Mouse (Mus musculus) MEL (cell line): Measurements from ENCODE around the gene Prmt2.

Experiments used
- CHD1 ChIP-seq: IDR thresholded peaks from 2 replicates; pipeline ENCODE4 v1.6.1; 2012; ENCODE audit warnings: low read depth, mild to moderate bottlenecking, inconsistent platforms, low read length, improper control_type of control experiment
- CTCF ChIP-seq, 3 experiments: IDR thresholded peaks in 2 of 3; conservative IDR thresholded peaks in 1 of 3; 2 replicates each; pipeline ENCODE4 v1.5.1; 2011 to 2012; ENCODE audit warnings: low read length in 3 of 3, low read depth in 2 of 3, mild to moderate bottlenecking in 2 of 3, improper control_type of control experiment in 1 of 3, inconsistent platforms in 1 of 3, mixed read lengths in 1 of 3, moderate library complexity in 1 of 3; ENCODE audit not compliant: control insufficient read depth in 1 of 3, insufficient read depth in 1 of 3, poor library complexity in 1 of 3, severe bottlenecking in 1 of 3
- EP300 ChIP-seq, 2 experiments: IDR thresholded peaks; 2 replicates each; pipeline ENCODE4 v1.6.1; 2011; ENCODE audit warnings: improper control_type of control experiment in 2 of 2, low read length in 2 of 2, low read depth in 1 of 2, mild to moderate bottlenecking in 1 of 2
- GABPA ChIP-seq: IDR thresholded peaks from 2 replicates; pipeline ENCODE4 v1.6.1; 2012; ENCODE audit warnings: low read depth, mild to moderate bottlenecking, inconsistent platforms, low read length, improper control_type of control experiment, moderate library complexity
- JUND ChIP-seq: IDR thresholded peaks from 2 replicates; pipeline ENCODE4 v1.6.1; 2011; ENCODE audit warnings: low read depth, mild to moderate bottlenecking, improper control_type of control experiment, low read length
- MAX ChIP-seq: IDR thresholded peaks from 2 replicates; pipeline ENCODE4 v1.6.1; 2011; ENCODE audit warnings: low read length, improper control_type of control experiment
- NELFE ChIP-seq: IDR thresholded peaks from 2 replicates; pipeline ENCODE4 v1.6.1; 2011; ENCODE audit warnings: low read depth, low read length, improper control_type of control experiment
- POLR2A ChIP-seq, 2 experiments: IDR thresholded peaks; 2 replicates each; pipeline ENCODE4 v1.6.1; 2011 to 2012; ENCODE audit warnings: low read length in 2 of 2, mild to moderate bottlenecking in 2 of 2, control low read depth in 1 of 2, improper control_type of control experiment in 1 of 2, low read depth in 1 of 2, moderate library complexity in 1 of 2; ENCODE audit not compliant: control insufficient read depth in 1 of 2, insufficient read depth in 1 of 2, poor library complexity in 1 of 2
- SIN3A ChIP-seq: IDR thresholded peaks from 2 replicates; pipeline ENCODE4 v1.6.1; 2012; ENCODE audit warnings: low read length, improper control_type of control experiment, inconsistent platforms
- TAL1 ChIP-seq: IDR thresholded peaks from 2 replicates; pipeline ENCODE4 v1.6.1; 2012; ENCODE audit warnings: mild to moderate bottlenecking, inconsistent platforms, low read length, moderate library complexity, mixed read lengths
- USF1 ChIP-seq: IDR thresholded peaks from 2 replicates; pipeline ENCODE4 v1.6.1; 2014; ENCODE audit warnings: low read depth, mild to moderate bottlenecking, inconsistent platforms, low read length, improper control_type of control experiment, moderate library complexity
- USF2 ChIP-seq, 2 experiments: IDR thresholded peaks; 2 replicates each; pipeline ENCODE4 v1.6.1; 2011 to 2012; ENCODE audit warnings: improper control_type of control experiment in 2 of 2, low read length in 2 of 2, borderline replicate concordance in 1 of 2, inconsistent platforms in 1 of 2, low read depth in 1 of 2, mild to moderate bottlenecking in 1 of 2; ENCODE audit not compliant: insufficient read depth in 1 of 2
- ZC3H11A ChIP-seq: IDR thresholded peaks from 2 replicates; pipeline ENCODE4 v1.6.1; 2012; ENCODE audit warnings: low read depth, mild to moderate bottlenecking, inconsistent platforms, low read length, improper control_type of control experiment
- ZMIZ1 ChIP-seq: IDR thresholded peaks from 2 replicates; pipeline ENCODE4 v1.6.1; 2012; ENCODE audit warnings: low read depth, mild to moderate bottlenecking, inconsistent platforms, low read length, improper control_type of control experiment, moderate library complexity

- TF ChIP-seq CHD1 (no peak), POLR2A (IDR thresholded peaks at IDR 0.05; ENCODE audit: control insufficient read depth in 1 of 2, insufficient read depth in 1 of 2, low read depth in 1 of 2, low read length in 2 of 2, poor library complexity in 1 of 2) (no peak), CTCF (IDR thresholded peaks at IDR 0.05 in 2 of 3, conservative IDR thresholded peaks at IDR 0.05 in 1 of 3; ENCODE audit: control insufficient read depth in 1 of 3, insufficient read depth in 1 of 3, low read depth in 2 of 3, low read length in 3 of 3, poor library complexity in 1 of 3, severe bottlenecking in 1 of 3) (no peak), TAL1 (no peak), SIN3A (no peak), MAX (no peak), USF1 (no peak), EP300 (IDR thresholded peaks at IDR 0.05; ENCODE audit: low read depth in 1 of 2, low read length in 2 of 2) (no peak), ZMIZ1 (no peak), GABPA (no peak), USF2 (IDR thresholded peaks at IDR 0.05; ENCODE audit: borderline replicate concordance in 1 of 2, insufficient read depth in 1 of 2, low read depth in 1 of 2, low read length in 2 of 2) (no peak), ZC3H11A (no peak), JUND (no peak), NELFE (no peak)
Observed at GRCm38 (mm10) chr10:76218240-76218639, 19.4 kb downstream of the Prmt2 start.
